Mouse (Mus musculus) bone marrow, adult 2 months (tissue): ENCODE results near the gene Ccdc181. TPM values are rescaled to one million over a fixed set of nuclear protein-coding genes. Genes with fewer than 3 reads are reported as not detected.
A peak's percentile ranks its signal among the peaks of the same experiment; 100 is the strongest.

ENCODE experiments used
- H3K27ac ChIP-seq: fragments of 200-500 bp; 2 replicates; pipeline ENCODE4 v1.5.1; 2012; ENCODE audit warnings: low read depth, mild to moderate bottlenecking, control low read depth, inconsistent platforms, low read length; ENCODE audit not compliant: control insufficient read depth, poor library complexity, insufficient read depth
- H3K4me1 ChIP-seq: fragments of 200-500 bp; 2 replicates; pipeline ENCODE4 v1.6.1; 2011; ENCODE audit warnings: low read length; ENCODE audit not compliant: control insufficient read depth, insufficient read depth
- H3K4me3 ChIP-seq: fragments of 200-500 bp; replicated peaks from 2 replicates; pipeline ENCODE3; 2011; ENCODE audit warnings: mild to moderate bottlenecking, low read depth, low read length, control low read depth; ENCODE audit not compliant: control insufficient read depth
- CTCF ChIP-seq: fragments of 200-500 bp; IDR thresholded peaks from 2 replicates; pipeline ENCODE4 v1.5.1; 2011; ENCODE audit warnings: low read length, control low read depth; ENCODE audit not compliant: control insufficient read depth, insufficient read depth
- POLR2A ChIP-seq: fragments of 200-500 bp; IDR thresholded peaks from 2 replicates; pipeline ENCODE4 v1.6.1; 2011; ENCODE audit warnings: low read depth, mild to moderate bottlenecking, control low read depth, low read length, borderline replicate concordance; ENCODE audit not compliant: control insufficient read depth
- WGBS: fragments of 180-500 bp; shearing (Covaris S2); methylation state at CpG from one replicate; pipeline ENCODE4 v1.1.7; 2018; 5-methylcytosine and 5-hydroxymethylcytosine counted together
- polyA plus RNA-seq: library from polyadenylated mRNA; stranded (reverse); fragments of >200 nt; gene quantifications from 2 replicates; pipeline ENCODE4 v1.2.4, GENCODE M21; 2011; ENCODE audit warnings: low replicate concordance; ENCODE audit not compliant: missing spikeins, insufficient read depth, insufficient read length

Gene Ccdc181
- polyA plus RNA-seq, 1 experiment = 6.6 TPM

DNA sequence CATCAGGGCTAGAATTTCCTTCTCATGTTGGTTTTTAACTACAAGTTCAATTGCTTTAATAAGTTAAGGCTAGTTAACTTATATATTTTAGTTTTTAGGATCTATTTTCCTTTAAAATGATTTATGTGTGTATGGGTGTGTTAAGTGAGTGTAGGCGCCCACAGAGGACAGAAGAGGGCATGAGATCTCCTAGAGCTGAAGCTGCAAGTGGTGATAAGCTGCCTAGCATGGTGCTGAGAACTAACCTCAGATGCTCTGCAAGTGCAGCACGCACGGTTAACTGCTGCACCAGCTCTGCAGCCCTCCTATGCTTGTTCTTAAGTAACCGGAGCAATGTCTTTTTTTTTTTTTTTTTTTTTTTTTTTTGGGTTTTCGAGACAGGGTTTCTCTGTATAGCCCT lies 21.1 kb downstream of the Ccdc181 start:
- no peak overlapping the region for H3K4me3 ChIP-seq
- 70% methylated on average over 5 of the region's 5 CpGs for WGBS
- no peak overlapping the region for H3K27ac ChIP-seq
- TF ChIP-seq POLR2A (no peak), CTCF (no peak)
- H3K4me1 ChIP-seq = no peaks in the 10 kb centered on the region; the same call in 1 of the 2 replicates

- no peaks in the 10 kb centered on the region; the same call in 1 of the 2 replicates for H3K4me1 ChIP-seq
- TF ChIP-seq POLR2A (no peak), CTCF (no peak)
- no peak overlapping the region for H3K27ac ChIP-seq
- H3K4me3 ChIP-seq = no peak overlapping the region
- 15% methylated on average over 4 of the region's 4 CpGs for WGBS
These were observed 26.6 kb downstream of the Ccdc181 start for GRCm38 (mm10) chr1:164301949-164302348.

GRCm38 (mm10) chr1:164303821-164304220 lies 28.4 kb downstream of the Ccdc181 start, which contains the start of gene Nme7:
TSS of gene Nme7 (plus strand) at chr1:164304121.
- Histone ChIP-seq H3K27ac (no peak within 1 kb of the TSS), H3K4me3 (no peak within 1 kb of the TSS), H3K4me1 (peaks cover 1% of the 10 kb centered on the region; the same call in 1 of the 2 replicates)
- no peak for TF ChIP-seq CTCF
- no peak for TF ChIP-seq POLR2A
- 87% methylated on average over 5 of the region's 5 CpGs for WGBS

- WGBS = under 1% methylated on average over 35 of the region's 35 CpGs
- peaks cover 1% of the 10 kb centered on the region; the same call in 1 of the 2 replicates for H3K4me1 ChIP-seq
- TF ChIP-seq POLR2A = peak; percentile 62; the same call in 1 of the 2 replicates
- 0 out of 2 replicates have a peak, but pooled peaks have one; percentile 2 for TF ChIP-seq CTCF
- H3K27ac ChIP-seq = peak within 1 kb of the TSS; percentile 56; the same call in 1 of the 2 replicates
- peak within 1 kb of the TSS; percentile 87 for H3K4me3 ChIP-seq
These were observed 31.9 kb downstream of the Ccdc181 start, which contains the start of gene Blzf1 for GRCm38 (mm10) chr1:164307124-164307751. TSS of gene Blzf1 (minus strand) at chr1:164307489.

- Histone ChIP-seq H3K4me1 (peaks cover 1% of the 10 kb centered on the region; the same call in 1 of the 2 replicates), H3K27ac (no peak overlapping the region), H3K4me3 (peak overlapping the region; percentile 87)
- WGBS = 10% methylated on average over 10 of the region's 10 CpGs
- TF ChIP-seq CTCF = no peak
- TF ChIP-seq POLR2A = no peak
These were observed 32.5 kb downstream of the Ccdc181 start for GRCm38 (mm10) chr1:164307922-164308321.

DNA sequence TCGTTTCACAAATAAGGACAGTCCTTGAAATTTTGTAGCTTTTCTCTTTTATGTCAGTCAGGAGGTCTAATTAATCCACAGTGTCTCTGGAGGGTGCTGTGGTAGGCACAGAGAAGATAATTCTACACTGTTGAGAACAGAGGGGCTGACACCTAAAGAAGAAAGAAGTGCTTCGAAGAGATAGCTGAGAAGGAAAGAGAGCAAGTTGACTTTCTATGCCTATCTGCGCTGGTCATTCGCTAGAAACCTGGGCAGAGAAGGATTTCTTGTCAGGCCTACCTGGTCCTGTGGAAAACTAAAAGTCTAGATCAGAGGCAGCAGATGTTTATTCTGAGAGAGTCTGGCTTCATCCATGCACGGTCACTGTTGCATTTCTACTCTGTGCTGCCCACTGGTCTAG lies 38.7 kb downstream of the Ccdc181 start:
- TF ChIP-seq POLR2A = no peak
- WGBS = 92% methylated on average over 5 of the region's 5 CpGs
- Histone ChIP-seq H3K4me3 (no peak overlapping the region), H3K4me1 (no peaks in the 10 kb centered on the region), H3K27ac (no peak overlapping the region)

DNA sequence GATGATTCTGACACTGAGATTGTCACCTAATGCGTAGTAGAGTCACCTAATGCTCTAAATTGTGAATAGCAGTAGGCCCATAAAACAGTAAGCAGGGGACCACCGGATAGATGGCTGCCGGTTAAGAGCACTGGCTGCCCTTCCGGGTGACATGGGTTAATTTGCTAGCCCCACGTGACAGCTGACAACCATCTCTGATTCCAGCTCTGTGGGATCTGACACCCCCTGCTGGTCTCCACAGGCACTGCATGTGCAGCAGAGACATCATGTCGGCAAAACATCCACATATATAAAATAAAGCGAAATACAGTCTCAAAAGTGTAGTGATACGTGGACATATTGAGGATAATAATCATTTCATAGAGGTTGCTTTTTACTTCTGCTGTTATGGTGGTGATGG lies 39.9 kb downstream of the Ccdc181 start:
- no peak for TF ChIP-seq POLR2A
- TF ChIP-seq CTCF = peak; percentile 72
- no peak overlapping the region for H3K27ac ChIP-seq
- no peak overlapping the region for H3K4me3 ChIP-seq
- no peaks in the 10 kb centered on the region; the same call in 1 of the 2 replicates for H3K4me1 ChIP-seq
- WGBS = 85% methylated on average over 8 of the region's 8 CpGs

GRCm38 (mm10) chr1:164316697-164317096 lies 41.3 kb downstream of the Ccdc181 start:
- Histone ChIP-seq H3K4me1 (no peaks in the 10 kb centered on the region; the same call in 1 of the 2 replicates), H3K27ac (no peak overlapping the region), H3K4me3 (no peak overlapping the region)
- TF ChIP-seq CTCF (peak; percentile 67), POLR2A (no peak)
- 15% methylated on average over 3 of the region's 3 CpGs for WGBS

DNA sequence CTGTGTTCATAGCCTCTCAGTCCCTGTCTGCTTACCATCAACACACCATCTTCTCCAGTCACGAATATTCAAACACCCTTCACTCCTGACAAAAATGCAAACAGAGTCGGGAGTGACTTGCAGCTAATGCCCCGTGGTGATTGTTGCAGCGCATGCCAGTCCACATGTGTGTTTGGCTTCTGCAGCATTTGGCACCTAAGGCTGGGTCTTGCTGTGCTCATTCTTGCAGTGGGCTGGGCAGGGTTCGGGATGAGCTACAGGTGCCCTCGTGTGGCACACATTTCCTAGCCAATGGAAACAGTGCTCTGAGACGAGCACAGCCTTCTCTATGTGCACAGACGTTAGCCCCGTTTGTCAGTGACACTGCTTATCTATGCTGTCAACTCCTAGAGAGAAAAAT lies 41.9 kb downstream of the Ccdc181 start:
- Histone ChIP-seq H3K27ac (no peak overlapping the region), H3K4me3 (no peak overlapping the region), H3K4me1 (no peaks in the 10 kb centered on the region; the same call in 1 of the 2 replicates)
- TF ChIP-seq POLR2A = no peak
- TF ChIP-seq CTCF = no peak
- 80% methylated on average over 9 of the region's 9 CpGs for WGBS

GRCm38 (mm10) chr1:164318474-164318873 lies 43.1 kb downstream of the Ccdc181 start:
- TF ChIP-seq POLR2A = no peak
- TF ChIP-seq CTCF = no peak
- 93% methylated on average over 5 of the region's 5 CpGs for WGBS
- H3K4me3 ChIP-seq = no peak overlapping the region
- no peaks in the 10 kb centered on the region; the same call in 1 of the 2 replicates for H3K4me1 ChIP-seq
- no peak overlapping the region for H3K27ac ChIP-seq
